Mouse (Mus musculus): ENCODE measurements at regions not wholly inside any gene's neighbourhood (a gene's known extent, or its start where the extent isn't known, plus 50 kb on each side); places are given as distances from the start of the nearest gene placed in this dataset.

DNA sequence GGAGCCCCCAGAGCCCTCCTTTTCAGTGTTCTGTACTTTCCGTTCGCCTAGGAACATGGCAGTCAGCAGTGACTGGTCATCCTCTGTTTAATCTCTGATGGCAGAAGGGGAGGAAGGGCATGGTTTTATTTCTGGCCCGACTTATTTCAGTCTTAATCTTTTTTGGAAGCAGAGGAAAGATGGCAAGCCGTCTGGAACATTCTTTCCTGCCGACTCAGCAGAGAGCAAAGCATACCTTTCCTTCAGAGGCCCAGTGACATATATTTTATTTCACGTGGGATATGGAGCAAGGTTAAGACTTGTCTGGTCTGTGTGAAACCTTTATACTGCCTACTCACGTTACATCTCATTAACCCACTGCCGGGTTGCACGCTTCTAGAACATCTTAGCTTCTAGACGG is 158.1 kb downstream of the Dyrk2 start:
- no peak for DNase-seq

GRCm38 (mm10) chr10:118712951-118713350 is 157.1 kb downstream of the Dyrk2 start:
- DNase-seq = no peak

DNA sequence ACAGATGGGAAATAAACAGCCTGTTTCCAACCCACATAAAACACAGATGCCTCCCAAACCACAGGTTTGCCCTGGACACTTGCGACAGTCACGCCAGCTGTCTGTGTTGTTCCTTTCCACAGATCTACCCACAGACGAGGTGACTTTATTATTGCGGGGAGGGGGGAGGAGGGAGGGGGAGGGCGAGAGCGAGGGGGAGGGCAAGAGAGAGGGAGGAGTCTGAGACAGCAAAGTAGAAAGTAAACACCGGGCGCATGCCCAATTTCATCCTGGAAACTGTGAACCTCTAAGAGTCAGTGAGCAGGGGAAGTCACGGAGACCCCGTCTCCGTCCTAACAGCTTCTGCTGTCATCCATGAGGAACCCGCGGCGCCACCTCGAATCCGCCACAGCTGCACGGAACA is 155.8 kb downstream of the Dyrk2 start:
- DNase-seq = peak in 1 of 2 experiments; percentile 23

GRCm38 (mm10) chr10:118714595-118714994 is 155.4 kb downstream of the Dyrk2 start:
- no peak for DNase-seq

DNA sequence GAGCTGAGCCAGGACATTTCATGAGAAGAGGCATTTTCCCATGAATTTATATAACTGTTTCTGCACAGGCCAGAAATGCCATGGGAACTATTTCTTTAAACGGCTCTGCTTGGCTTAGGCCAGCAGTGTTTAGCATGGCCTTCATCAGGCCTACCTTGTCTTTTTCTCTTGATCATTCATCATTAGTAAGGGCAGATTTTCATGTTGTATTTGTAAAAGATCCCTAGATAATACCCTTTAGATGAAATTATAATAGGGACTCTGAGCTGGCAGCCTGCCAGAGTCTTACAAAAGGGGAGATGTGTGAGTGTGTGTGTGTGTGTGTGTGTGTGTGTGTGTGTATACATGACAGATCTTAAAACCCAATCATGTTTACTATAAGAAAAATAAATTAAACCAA is 149.4 kb downstream of the Dyrk2 start:
- DNase-seq = peak in 1 of 2 experiments; percentile 4

- DNase-seq = peak in 1 of 2 experiments; percentile 43
Observed at GRCm38 (mm10) chr10:118722132-118722551, 147.9 kb downstream of the Dyrk2 start.

DNA sequence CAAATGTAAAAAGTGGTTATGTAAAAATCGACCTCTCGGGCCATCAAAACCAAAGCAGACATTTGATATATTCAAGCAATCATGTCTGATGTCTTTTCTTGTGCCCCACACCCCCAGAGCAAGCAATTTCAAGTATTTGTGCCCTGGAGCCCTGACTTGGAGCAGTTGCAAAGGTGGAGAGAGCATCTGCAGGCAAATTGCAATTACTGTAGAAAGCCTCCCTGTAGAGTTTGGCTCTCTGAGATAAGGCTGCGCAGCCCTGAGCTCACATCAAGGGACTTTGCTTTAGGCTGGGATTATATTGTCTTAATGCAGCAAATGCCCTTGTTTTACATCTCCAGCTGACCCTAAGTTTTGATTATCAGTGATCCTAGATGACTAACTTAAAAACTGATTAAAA is 147.3 kb downstream of the Dyrk2 start:
- DNase-seq = no peak

DNA sequence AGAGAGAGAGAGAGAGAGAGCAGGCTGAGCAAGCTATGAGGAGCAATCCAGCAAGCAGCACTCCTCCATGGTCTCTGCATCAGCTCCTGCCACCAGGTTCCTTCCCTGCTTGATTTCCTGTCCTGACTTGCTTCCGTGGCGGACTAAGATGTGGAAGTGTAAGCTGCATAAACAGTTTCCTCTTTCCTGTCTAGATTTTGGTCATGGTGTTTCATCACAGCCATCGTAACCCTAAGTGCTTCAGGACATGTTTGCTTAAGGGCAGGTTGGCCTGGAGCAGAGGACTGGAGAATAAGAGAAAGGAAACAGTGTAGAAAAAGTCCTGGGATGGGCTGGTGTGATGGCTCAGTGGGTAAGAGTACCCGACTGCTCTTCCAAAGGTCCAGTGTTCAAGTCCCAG is 133.9 kb downstream of the Dyrk2 start:
- DNase-seq = no peak

GRCm38 (mm10) chr10:118737064-118737463 is 132.9 kb downstream of the Dyrk2 start:
- no peak for DNase-seq

DNA sequence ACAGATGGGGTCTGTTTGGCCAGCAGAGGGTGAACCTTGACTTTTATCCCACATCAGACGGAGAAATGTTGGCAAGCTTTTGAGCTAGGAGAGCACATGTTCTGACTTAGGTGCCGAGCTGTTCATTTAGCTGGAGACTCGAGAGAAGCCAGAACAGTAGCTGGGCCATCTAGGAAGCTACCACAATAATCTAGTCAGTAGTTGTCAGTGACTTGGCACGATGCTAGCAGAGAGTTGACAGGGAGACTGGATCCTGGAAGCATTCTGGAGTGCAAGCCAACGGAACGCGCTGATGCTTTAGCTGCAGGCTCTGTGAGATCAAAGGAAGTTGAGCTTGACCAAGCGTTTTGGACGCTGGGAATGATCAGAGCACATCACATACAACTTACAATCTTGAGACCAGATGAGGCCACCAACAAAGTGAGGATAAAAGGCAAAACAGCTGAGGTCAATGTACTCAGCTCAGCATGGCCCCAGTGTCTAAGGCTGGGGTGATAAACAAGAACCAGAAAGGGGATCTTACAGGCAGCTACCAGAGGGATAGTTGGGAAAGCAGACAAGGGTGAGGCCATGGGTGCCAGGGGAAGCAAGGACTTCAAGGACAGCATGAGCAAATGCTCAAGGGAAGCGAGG is 130.0 kb downstream of the Dyrk2 start:
- no peak for DNase-seq

DNA sequence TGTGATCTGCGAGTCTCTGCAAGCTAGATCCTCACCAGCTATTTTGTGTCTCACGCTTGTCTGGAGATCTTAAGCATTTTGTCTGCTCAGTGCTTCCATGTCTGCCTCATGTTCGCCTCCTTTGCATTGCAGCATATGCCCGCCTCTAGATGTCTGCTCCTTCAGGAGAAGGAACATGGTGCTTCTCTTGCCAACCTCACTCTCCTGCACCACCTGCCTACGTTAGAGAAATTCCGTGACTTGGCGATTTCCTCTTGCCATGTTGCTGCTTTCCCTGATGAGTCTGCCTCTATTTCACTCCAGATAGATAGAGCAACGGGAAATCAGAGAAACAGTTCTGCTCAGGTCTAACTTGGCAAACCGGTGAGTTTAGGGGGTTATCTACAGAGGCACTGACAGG is 126.2 kb downstream of the Dyrk2 start:
- DNase-seq = no peak

- peak; percentile 31 to 45 for DNase-seq
Observed at GRCm38 (mm10) chr10:118746719-118747395, 123.2 kb downstream of the Dyrk2 start.

- no peak for DNase-seq
Observed at GRCm38 (mm10) chr10:118749039-118749438, 121.0 kb downstream of the Dyrk2 start.

GRCm38 (mm10) chr10:118749756-118750155 is 120.3 kb downstream of the Dyrk2 start:
- DNase-seq = peak in 1 of 2 experiments; percentile 43

DNA sequence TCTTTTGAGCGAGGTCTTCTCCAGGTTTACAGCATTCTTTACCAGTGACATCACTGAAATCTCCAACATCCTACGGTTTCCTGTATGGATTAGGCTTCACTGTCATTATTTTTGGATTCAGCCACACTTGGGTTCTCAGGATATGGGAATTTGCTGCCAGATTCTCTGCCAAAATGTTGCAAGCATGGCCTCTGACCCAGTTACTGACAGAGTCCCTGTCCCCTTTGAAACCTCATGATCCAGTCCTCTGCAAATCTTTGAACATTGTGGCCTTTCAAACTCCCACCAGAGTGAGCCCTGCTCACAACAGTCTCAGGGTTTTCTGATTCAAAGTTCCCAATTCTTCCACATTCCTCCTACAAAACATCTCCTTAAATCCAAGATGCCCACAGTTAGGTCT is 118.9 kb downstream of the Dyrk2 start:
- no peak for DNase-seq

- DNase-seq = no peak
Observed at GRCm38 (mm10) chr10:118753061-118753775, 116.8 kb downstream of the Dyrk2 start.

- no peak for DNase-seq
Observed at GRCm38 (mm10) chr10:118754791-118755190, 115.2 kb downstream of the Dyrk2 start.

DNA sequence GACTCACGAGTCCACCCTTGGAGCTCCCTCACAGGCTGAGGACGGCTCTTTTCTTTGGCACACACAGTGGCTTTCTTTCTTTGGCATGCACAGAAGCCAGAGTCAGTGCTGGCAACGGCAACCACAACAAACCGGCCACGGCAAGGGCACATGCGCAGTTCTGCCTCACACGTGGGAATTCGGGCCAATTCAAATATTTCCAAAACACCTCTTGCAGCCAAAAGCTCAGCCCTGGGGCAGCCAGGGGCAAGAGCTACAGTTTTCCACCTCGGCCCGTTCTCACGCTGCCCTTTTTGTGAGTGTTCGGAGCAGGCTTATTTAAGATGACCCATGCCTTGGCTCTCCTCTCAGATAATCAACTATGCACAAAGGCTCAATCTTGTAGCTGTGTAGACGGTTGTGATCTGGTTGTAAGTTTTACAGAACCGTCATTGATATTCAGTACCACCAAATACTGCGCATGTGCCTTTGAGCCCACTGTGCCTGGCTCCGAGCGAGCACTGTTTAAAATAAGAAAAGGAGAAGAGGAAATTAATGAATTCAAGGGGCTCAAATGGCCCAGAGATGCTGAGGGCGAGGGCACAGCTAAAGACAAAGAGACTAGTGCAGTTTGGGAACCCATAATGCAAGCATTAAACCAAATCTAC is 111.1 kb downstream of the Dyrk2 start:
- no peak for DNase-seq

- DNase-seq = no peak
Observed at GRCm38 (mm10) chr10:118760441-118760840, 109.6 kb downstream of the Dyrk2 start.

DNA sequence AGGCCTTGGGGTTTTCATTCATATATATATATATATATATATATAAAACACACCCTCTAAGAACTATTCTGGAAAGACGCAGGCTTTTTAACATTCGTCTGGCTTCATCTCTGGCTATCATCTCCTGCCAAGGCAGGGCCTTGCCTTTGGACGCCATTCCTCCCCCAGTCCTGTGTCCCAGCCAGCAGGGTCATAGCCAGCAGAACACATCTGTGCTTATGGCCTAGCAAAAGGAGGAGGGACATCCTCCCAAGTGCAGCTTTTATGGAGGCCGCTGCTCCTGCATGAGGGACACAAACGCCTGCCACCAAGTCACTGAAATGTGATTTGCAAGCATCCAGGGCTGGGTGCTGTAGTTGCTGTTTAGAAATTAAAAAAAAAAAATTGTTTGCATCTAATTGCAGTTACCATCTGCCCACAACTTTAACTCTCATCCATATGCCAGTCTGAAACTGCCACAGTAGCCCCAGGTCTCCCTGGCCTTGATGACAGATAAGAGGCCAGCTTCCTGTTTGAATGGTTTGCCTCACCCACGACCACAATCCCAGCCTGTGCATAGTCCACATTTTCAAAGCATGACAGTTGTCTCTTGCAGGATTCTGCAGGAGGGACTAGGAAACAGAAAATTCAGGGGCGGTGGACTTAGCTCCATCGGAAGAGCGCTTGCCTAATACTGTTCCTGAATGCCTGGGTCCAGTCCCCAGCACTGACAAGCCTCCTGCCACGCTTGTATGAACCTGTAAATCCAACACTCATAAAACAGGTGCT is 108.7 kb downstream of the Dyrk2 start:
- DNase-seq = peak; percentile 48 to 61

- no peak for DNase-seq
Observed at GRCm38 (mm10) chr10:118765051-118765450, 105.0 kb downstream of the Dyrk2 start.
